Mouse (Mus musculus) G1E (cell line): ENCODE measurements around the gene Tead2.

Source experiments
- CTCF ChIP-seq: IDR thresholded peaks from 2 replicates; pipeline ENCODE4 v1.5.1; 2012; ENCODE audit warnings: low read depth, low read length, inconsistent platforms, mixed read lengths
- GATA2 ChIP-seq: IDR thresholded peaks from 2 replicates; pipeline ENCODE4 v1.6.1; 2012; ENCODE audit warnings: low read depth, low read length, inconsistent platforms, borderline replicate concordance
- POLR2AphosphoS5 ChIP-seq: IDR thresholded peaks from 2 replicates; pipeline ENCODE4 v1.6.1; 2012; ENCODE audit warnings: low read depth, low read length, inconsistent platforms; ENCODE audit not compliant: insufficient replicate concordance
- TAL1 ChIP-seq: conservative IDR thresholded peaks from 2 replicates; pipeline ENCODE4 v1.6.1; 2012; ENCODE audit warnings: low read depth, low read length, inconsistent platforms, mixed read lengths

DNA sequence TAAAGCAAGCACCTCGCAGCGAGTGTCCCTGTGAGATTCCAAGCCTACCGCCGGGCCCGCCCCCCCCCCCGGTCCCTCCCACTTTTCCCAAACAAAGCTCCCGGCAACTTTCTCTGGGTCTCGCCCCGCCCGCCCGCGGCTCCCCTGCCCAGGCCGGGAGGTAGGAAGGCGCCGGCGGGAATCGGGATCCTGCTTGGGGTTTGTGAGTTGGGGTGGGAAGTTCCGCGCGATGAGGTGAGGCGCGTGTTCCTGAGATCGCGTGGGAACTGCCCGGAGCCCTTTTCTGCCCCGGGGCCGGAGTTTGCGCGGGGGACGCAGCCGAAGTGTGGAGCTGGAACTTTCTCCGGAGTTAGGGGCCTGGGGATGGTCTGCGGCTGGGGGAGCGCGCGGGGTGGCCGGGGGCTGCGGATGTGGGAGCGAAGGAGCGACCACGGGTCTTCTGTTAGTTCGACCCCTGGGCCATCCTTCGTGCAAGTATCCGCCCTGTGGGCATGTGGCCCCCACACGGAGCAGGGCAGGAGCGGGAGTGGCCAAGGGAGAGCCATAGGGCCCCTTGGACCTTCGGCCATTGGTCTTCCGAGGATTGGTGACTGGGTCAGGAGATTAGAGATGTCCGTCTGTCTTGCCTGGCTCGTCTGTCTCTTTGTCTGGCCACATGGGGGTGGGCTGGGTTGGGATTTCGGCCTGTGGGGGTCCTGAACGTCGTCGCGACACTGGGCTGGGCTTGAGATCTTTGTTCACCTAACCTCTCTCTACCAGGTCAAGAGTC lies at the start of gene Tead2:
- TF ChIP-seq TAL1 = no peak
- no peak for TF ChIP-seq CTCF
- TF ChIP-seq GATA2 = no peak
- no peak for TF ChIP-seq POLR2AphosphoS5
